Mouse (Mus musculus) fat pad, adult 2 months (tissue): Measurements from ENCODE around the gene Tmem169.

Experiments
- DNase-seq: peaks from one replicate; pipeline ENCODE4 v3.0.0-alpha.2; 2011; ENCODE audit warnings: low read depth, low spot score; ENCODE audit errors: extremely low read depth

The Tmem169 gene

DNA sequence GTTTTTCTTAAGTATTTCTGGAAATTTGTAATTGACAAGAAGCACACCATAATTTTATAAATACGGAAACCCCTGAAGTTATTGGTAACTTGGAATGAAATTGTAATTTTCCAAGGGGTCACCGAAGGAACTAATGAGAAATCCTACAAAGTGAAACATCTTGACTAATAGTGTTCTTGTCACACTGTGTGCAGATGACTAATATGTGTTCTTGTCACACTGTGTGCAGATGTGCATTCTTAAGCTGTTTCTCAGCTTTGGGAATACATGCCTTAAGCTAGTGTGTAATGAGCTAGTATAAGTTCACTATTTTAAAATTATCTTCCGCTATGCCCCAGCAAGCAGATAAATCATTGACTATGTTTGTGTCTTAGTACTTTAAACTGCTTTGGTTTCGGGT, 39.1 kb downstream of the Tmem169 start:
- DNase-seq = no peak

DNA sequence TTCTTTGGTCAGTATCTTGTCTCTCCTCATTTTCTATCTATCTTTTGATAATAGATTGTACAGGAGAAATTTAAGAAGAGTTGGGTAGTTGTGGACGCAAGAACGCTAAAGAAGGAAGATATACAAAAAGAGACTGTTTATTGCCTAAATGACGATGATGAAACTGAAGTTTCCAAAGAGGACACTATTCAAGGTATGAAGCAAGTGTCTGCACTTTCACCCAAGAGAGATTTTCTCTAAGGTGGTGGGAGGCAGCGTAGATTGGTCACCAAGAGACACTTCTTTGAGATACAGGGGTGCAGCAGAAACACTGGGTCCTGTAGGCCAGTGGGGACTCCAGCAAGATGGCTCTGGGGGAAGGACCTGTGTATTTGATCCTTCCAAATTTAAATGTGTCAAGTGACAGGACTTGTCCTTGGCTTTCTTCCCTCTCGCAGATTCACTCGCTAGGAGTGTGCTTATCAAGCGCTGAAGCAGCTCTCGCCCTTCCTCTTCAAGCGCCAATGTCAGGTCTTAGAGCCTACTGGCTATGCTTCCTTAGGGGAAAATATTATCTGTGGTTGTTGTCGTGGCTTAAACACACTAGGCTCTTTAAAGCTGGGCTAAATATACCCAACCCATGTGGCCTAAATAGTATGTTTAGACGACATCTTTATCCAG, 42.1 kb downstream of the Tmem169 start:
- no peak for DNase-seq

DNA sequence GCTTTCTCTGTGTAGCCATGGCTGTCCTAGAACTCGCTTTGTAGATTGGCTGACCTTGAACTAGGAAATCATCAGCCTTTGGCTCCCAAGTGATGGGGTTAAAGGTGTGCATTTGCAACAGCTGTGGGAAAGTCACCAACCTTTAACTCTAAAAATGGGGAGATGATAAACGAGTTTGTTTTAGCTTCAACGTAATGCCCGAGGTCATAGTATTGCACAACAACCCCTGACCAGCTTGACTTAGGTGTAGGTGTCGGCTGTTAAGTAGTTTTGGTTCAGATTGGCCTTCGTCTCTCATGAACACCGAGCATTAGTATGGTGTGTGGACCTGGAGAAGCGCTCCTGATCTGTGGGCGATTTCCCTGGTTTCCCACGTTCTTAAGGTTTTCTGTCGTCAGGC, 50.6 kb downstream of the Tmem169 start:
- no peak for DNase-seq

DNA sequence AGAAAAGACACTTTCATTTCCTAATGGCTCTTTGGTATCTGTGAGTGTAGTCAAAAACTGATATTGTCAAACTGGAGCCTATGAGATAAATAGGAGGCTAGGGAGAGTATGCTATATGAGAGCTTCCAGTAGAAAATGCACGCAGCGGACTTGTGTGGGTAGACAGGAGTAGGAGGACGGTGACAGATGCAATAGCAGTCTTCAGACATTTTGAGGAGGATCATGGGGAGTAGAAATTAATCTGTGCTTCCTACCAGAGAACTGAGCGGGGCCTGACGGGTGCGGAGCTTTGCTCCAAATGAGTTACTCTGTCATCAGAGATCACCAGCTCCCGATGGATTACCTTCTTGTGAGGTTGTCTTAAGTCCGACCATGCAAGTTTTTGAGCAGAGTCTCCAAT, 52.6 kb downstream of the Tmem169 start:
- no peak for DNase-seq

DNA sequence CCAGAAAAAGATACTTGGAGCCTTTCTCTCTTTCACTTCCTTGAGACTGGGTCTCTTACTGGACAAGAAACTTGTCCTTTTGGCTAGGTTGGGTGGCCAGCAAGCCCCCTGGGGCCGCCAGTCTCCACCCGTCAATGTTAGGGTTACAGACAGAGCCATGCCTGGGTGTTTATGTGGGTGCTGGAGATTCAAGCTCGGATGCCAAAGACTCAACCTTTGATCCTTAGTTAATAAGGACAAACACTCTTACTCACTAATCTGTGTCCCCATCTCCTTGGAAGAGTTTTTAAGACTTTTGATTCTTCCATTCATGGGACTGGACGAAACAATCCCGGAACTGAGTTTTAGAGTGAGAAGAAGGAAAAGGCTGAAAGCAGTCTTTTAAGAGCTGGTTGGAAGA, 54.2 kb downstream of the Tmem169 start:
- DNase-seq = no peak

DNA sequence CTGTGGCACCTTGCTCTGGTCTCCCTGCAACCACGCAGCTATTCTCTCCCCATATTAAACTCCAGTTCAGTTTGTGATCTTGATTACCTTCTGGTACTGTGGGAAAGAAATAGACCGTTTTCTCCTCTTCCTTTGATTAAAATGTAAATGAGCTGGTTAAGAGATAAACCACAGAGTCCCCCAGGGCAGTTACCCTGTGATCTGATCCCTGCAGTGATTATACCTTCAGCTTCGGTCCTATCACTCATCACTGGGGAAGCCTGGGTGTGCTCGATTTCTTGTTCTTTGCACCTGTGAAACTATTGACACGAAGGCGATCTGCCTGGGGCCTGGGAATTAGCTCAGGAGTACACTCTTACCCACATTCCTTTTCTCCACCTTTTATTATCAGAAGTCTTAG, 63.7 kb downstream of the Tmem169 start:
- DNase-seq = no peak
